Mouse (Mus musculus) forebrain, embryonic 14.5 days (tissue): ENCODE data around the gene Pxn. TPM values are rescaled to one million over a fixed set of nuclear protein-coding genes. Genes with fewer than 3 reads are reported as not detected.

Experiments used
- ATAC-seq: fragments of 200-750 bp; cut with Nextera tagmentation; 2 replicates; pipeline ENCODE4 v1.8.0; 2017; ENCODE audit warnings: mild to moderate bottlenecking, moderate library complexity
- DNase-seq: peaks from one replicate; pipeline ENCODE4 v3.0.0-alpha.2; 2015; ENCODE audit warnings: low spot score
- H3K27ac ChIP-seq: fragments of 300-500 bp; sonication (generic); 2 replicates; pipeline ENCODE4 v1.5.1; 2014; ENCODE audit warnings: low read depth, mild to moderate bottlenecking, control low read depth, low read length, moderate library complexity
- H3K27me3 ChIP-seq: fragments of 300-500 bp; sonication (generic); replicated peaks from 2 replicates; pipeline ENCODE4 v1.6.1; 2014; ENCODE audit warnings: low read length, control low read depth, mixed read lengths; ENCODE audit not compliant: control insufficient read depth, insufficient read depth
- H3K36me3 ChIP-seq: fragments of 300-500 bp; sonication (generic); 2 replicates; pipeline ENCODE4 v1.6.1; 2014; ENCODE audit warnings: low read length, control low read depth; ENCODE audit not compliant: control insufficient read depth, insufficient read depth
- H3K4me1 ChIP-seq: fragments of 300-500 bp; sonication (generic); 2 replicates; pipeline ENCODE4 v1.6.1; 2014; ENCODE audit warnings: antibody characterized with exemption, low read length, control low read depth; ENCODE audit not compliant: control insufficient read depth, insufficient read depth
- H3K4me2 ChIP-seq: fragments of 300-500 bp; sonication (generic); 2 replicates; pipeline ENCODE4 v1.6.1; 2014; ENCODE audit warnings: mild to moderate bottlenecking, control low read depth, low read length
- H3K4me3 ChIP-seq: fragments of 300-500 bp; sonication (generic); 2 replicates; pipeline ENCODE4 v1.5.1; 2014; ENCODE audit warnings: low read depth, low read length, control low read depth
- H3K9ac ChIP-seq: fragments of 300-500 bp; sonication (generic); 2 replicates; pipeline ENCODE4 v1.6.1; 2014; ENCODE audit warnings: mild to moderate bottlenecking, low read length, control low read depth, moderate library complexity
- H3K9me3 ChIP-seq: fragments of 300-500 bp; sonication (generic); replicated peaks from 2 replicates; pipeline ENCODE4 v1.6.1; 2016; ENCODE audit warnings: low read length, control low read depth, mixed read lengths; ENCODE audit not compliant: control insufficient read depth
- WGBS: fragments of 180-500 bp; shearing (Covaris S2); extraction: QIAGEN DNeasy Blood & Tissue Kit; methylation state at CpG from one replicate; pipeline ENCODE4 v1.1.7; 2014; 5-methylcytosine and 5-hydroxymethylcytosine counted together
- polyA plus RNA-seq: library from polyadenylated mRNA; unstranded; fragments of >200 nt; fragmentation: Nextera tagmentation; extraction: Ambion mirVana; gene quantifications from 2 replicates; pipeline ENCODE4 v1.2.1, GENCODE M21; 2014

Pxn gene
- polyA plus RNA-seq, 1 experiment from 2014 or later, result 7.5 TPM

GRCm38 (mm10) chr5:115548501-115549285 lies 42.2 kb downstream of the Pxn start:
- Histone ChIP-seq H3K9me3 (no peaks in the 10 kb centered on the region), H3K4me3 (no peak overlapping the region), H3K36me3 (peaks cover 28% of the 10 kb centered on the region; the same call in 1 of the 2 replicates), H3K9ac (no peak overlapping the region), H3K4me1 (peaks cover 3% of the 10 kb centered on the region), H3K4me2 (no peak overlapping the region), H3K27ac (no peak overlapping the region), H3K27me3 (no peaks in the 10 kb centered on the region)
- DNase-seq, result no peak
- no peak for ATAC-seq
- WGBS, result 95% methylated on average over 18 of the region's 18 CpGs

GRCm38 (mm10) chr5:115550482-115551005 lies 44.1 kb downstream of the Pxn start:
- peaks cover 36% of the 10 kb centered on the region for H3K36me3 ChIP-seq
- ATAC-seq, result no peak
- WGBS, result 78% methylated on average over 10 of the region's 11 CpGs

GRCm38 (mm10) chr5:115551386-115551785 lies 44.9 kb downstream of the Pxn start:
- H3K9me3 ChIP-seq, result no peaks in the 10 kb centered on the region
- H3K4me1 ChIP-seq, result no peaks in the 10 kb centered on the region
- ATAC-seq (no peak), DNase-seq (no peak)
- no peak overlapping the region for H3K4me2 ChIP-seq
- peaks cover 34% of the 10 kb centered on the region for H3K36me3 ChIP-seq
- WGBS, result 74% methylated on average over 12 of the region's 12 CpGs
- no peak overlapping the region for H3K9ac ChIP-seq
- H3K27ac ChIP-seq, result no peak overlapping the region
- H3K4me3 ChIP-seq, result no peak overlapping the region
- H3K27me3 ChIP-seq, result no peaks in the 10 kb centered on the region

More at GRCm38 (mm10) chr5:115550482-115551005, 44.1 kb downstream of the Pxn start:
- H3K9me3 ChIP-seq, result no peaks in the 10 kb centered on the region
- no peak for DNase-seq
- no peak overlapping the region for H3K9ac ChIP-seq
- H3K4me1 ChIP-seq, result no peaks in the 10 kb centered on the region
- no peak overlapping the region for H3K4me3 ChIP-seq
- no peak overlapping the region for H3K4me2 ChIP-seq
- no peaks in the 10 kb centered on the region for H3K27me3 ChIP-seq
- no peak overlapping the region for H3K27ac ChIP-seq

GRCm38 (mm10) chr5:115551799-115552198 lies 45.3 kb downstream of the Pxn start:
- ATAC-seq (no peak), DNase-seq (no peak)
- Histone ChIP-seq H3K4me1 (no peaks in the 10 kb centered on the region), H3K36me3 (peaks cover 34% of the 10 kb centered on the region), H3K9me3 (no peaks in the 10 kb centered on the region), H3K27ac (no peak overlapping the region), H3K4me2 (no peak overlapping the region), H3K9ac (no peak overlapping the region), H3K27me3 (no peaks in the 10 kb centered on the region), H3K4me3 (no peak overlapping the region)
- 82% methylated on average over 13 of the region's 13 CpGs for WGBS

GRCm38 (mm10) chr5:115553801-115554420 lies 47.4 kb downstream of the Pxn start:
- Histone ChIP-seq H3K4me2 (no peak overlapping the region), H3K27ac (no peak overlapping the region), H3K4me3 (no peak overlapping the region), H3K36me3 (peaks cover 28% of the 10 kb centered on the region), H3K9me3 (no peaks in the 10 kb centered on the region), H3K4me1 (no peaks in the 10 kb centered on the region), H3K27me3 (no peaks in the 10 kb centered on the region), H3K9ac (no peak overlapping the region)
- DNase-seq (no peak), ATAC-seq (no peak)
- 85% methylated on average over 33 of the region's 33 CpGs for WGBS

GRCm38 (mm10) chr5:115554536-115555291 lies 48.2 kb downstream of the Pxn start:
- Histone ChIP-seq H3K27me3 (no peaks in the 10 kb centered on the region), H3K4me3 (no peak overlapping the region), H3K27ac (no peak overlapping the region), H3K36me3 (peaks cover 27% of the 10 kb centered on the region), H3K4me2 (no peak overlapping the region), H3K9ac (no peak overlapping the region), H3K9me3 (no peaks in the 10 kb centered on the region), H3K4me1 (no peaks in the 10 kb centered on the region)
- ATAC-seq, result no peak
- 94% methylated on average over 18 of the region's 18 CpGs for WGBS
- no peak for DNase-seq

GRCm38 (mm10) chr5:115556217-115556616 lies 49.7 kb downstream of the Pxn start:
- H3K4me3 ChIP-seq, result no peak overlapping the region
- no peaks in the 10 kb centered on the region for H3K27me3 ChIP-seq
- peaks cover 31% of the 10 kb centered on the region for H3K36me3 ChIP-seq
- no peak overlapping the region for H3K27ac ChIP-seq
- H3K9me3 ChIP-seq, result no peaks in the 10 kb centered on the region
- DNase-seq (peak; percentile 81), ATAC-seq (no peak)
- 9% methylated on average over 8 of the region's 8 CpGs for WGBS
- H3K9ac ChIP-seq, result no peak overlapping the region
- H3K4me1 ChIP-seq, result peaks cover 8% of the 10 kb centered on the region
- no peak overlapping the region for H3K4me2 ChIP-seq

- H3K36me3 ChIP-seq, result peaks cover 38% of the 10 kb centered on the region
- H3K4me1 ChIP-seq, result peaks cover 8% of the 10 kb centered on the region
- WGBS, result 91% methylated on average over 14 of the region's 14 CpGs
- ATAC-seq (no peak), DNase-seq (no peak)
- no peaks in the 10 kb centered on the region for H3K9me3 ChIP-seq
- H3K27ac ChIP-seq, result no peak overlapping the region
- H3K4me3 ChIP-seq, result no peak overlapping the region
- H3K9ac ChIP-seq, result no peak overlapping the region
- H3K27me3 ChIP-seq, result no peaks in the 10 kb centered on the region
- no peak overlapping the region for H3K4me2 ChIP-seq
Observed at GRCm38 (mm10) chr5:115558182-115558794, 51.8 kb downstream of the Pxn start.
